Mouse (Mus musculus) ES-Bruce4 (cell line): ENCODE measurements around the gene Zfp239.

Experiments used
- CTCF ChIP-seq: IDR thresholded peaks from one replicate; pipeline ENCODE4 v1.8.1; 2011; ENCODE audit warnings: low read depth, low read length
- EP300 ChIP-seq: IDR thresholded peaks from 2 replicates; pipeline ENCODE4 v1.6.1; 2011; ENCODE audit warnings: low read depth, low read length; ENCODE audit not compliant: insufficient read depth
- POLR2A ChIP-seq: IDR thresholded peaks from one replicate; pipeline ENCODE4 v1.8.1; 2011; ENCODE audit warnings: low read length; ENCODE audit not compliant: insufficient read depth

GRCm38 (mm10) chr6:117893435-117893834 lies 31.5 kb downstream of the Zfp239 start:
- TF ChIP-seq CTCF (no peak), EP300 (no peak), POLR2A (no peak)
